Mouse (Mus musculus): ENCODE data around the gene Ltbp1. TPM values are rescaled to one million over a fixed set of nuclear protein-coding genes. Genes with fewer than 3 reads are reported as not detected.

Ltbp1 gene
- polyA plus RNA-seq (2014; fragmentation: Nextera tagmentation; extraction: Ambion mirVana), result 7.3 and 9.5 TPM in 2 replicates

GRCm38 (mm10) chr17:75005281-75005684, at the start of gene Ltbp1:
Ltbp1 (plus strand) TSS chr17:75005568.
- Histone ChIP-seq H3K9ac (ENCODE audit: low read length) (peak within 1 kb of the TSS; percentile 71), H3K4me3 (ENCODE audit: low read depth, low read length) (peak within 1 kb of the TSS; percentile 84), H3K4me1 (ENCODE audit: control insufficient read depth, insufficient read depth, low read length) (no peaks in the 10 kb centered on the region; the same call in 1 of the 2 replicates), H3K27me3 (ENCODE audit: control insufficient read depth, insufficient read depth, low read length) (peaks cover 3% of the 10 kb centered on the region; the same call in 1 of the 2 replicates), H3K9me3 (ENCODE audit: control insufficient read depth, low read length) (no peaks in the 10 kb centered on the region), H3K27ac (ENCODE audit: low read depth, low read length) (peak within 1 kb of the TSS; percentile 49), H3K4me2 (ENCODE audit: low read depth) (peak within 1 kb of the TSS; percentile 97), H3K36me3 (ENCODE audit: control insufficient read depth, insufficient read depth, low read length) (no peaks in the 10 kb centered on the region)
- DNase-seq (ENCODE audit: low spot score), result peak; percentile 78
- WGBS, result under 1% methylated on average over 27 of the region's 27 CpGs
- ATAC-seq (ENCODE audit: insufficient read depth, low FRiP score, low TSS enrichment), result peak; percentile 75

DNA sequence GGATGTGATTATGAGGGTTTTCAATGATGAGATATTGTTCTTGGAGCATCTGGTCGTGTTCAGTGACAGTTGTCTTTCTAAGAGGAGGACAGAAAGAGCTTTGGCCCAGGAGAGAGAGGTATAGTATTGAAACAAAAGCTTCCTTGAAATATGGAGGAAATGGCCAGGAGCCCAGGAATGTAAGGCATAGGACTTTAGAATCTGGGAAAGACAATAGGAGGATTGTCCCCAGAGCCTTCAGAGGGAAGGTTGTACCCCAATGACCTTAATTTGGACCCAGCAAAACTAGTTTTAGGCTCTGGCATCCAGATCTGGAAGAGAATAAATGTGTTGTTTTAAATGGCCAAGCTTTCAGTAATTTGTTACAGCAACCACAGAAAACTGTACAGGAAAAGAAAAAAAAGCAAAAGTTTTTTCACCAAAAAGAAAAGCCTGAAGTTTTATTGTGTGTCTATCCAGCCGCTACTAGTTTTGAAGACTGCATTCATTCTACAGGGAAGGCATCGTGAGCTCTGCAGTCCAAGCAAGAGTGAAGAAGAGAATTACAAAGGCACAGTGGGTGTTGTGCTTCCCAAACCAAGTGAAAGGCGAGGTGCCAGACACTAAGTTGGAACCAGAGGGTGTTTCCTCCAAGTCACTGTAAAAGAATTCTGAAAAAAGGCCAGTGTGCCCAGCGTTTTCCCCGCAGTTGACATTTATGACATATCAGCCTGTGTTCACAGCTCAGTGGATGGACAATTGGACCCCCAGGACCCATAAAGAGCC, 45.7 kb upstream of the Ltbp1 start:
- no peak overlapping the region for H3K4me3 ChIP-seq (ENCODE audit: low read depth, low read length)
- no peaks in the 10 kb centered on the region for H3K36me3 ChIP-seq (ENCODE audit: control insufficient read depth, insufficient read depth, low read length)
- no peak overlapping the region for H3K9ac ChIP-seq (ENCODE audit: low read length)
- no peak overlapping the region for H3K4me2 ChIP-seq (ENCODE audit: low read depth)
- WGBS, result 38% methylated on average over 6 of the region's 6 CpGs
- ATAC-seq (ENCODE audit: insufficient read depth, low FRiP score, low TSS enrichment) (no peak), DNase-seq (ENCODE audit: low spot score) (no peak)
- H3K9me3 ChIP-seq (ENCODE audit: control insufficient read depth, low read length), result no peaks in the 10 kb centered on the region
- H3K27me3 ChIP-seq (ENCODE audit: control insufficient read depth, insufficient read depth, low read length), result no peaks in the 10 kb centered on the region
- no peak overlapping the region for H3K27ac ChIP-seq (ENCODE audit: low read depth, low read length)
- H3K4me1 ChIP-seq (ENCODE audit: control insufficient read depth, insufficient read depth, low read length), result no peaks in the 10 kb centered on the region

DNA sequence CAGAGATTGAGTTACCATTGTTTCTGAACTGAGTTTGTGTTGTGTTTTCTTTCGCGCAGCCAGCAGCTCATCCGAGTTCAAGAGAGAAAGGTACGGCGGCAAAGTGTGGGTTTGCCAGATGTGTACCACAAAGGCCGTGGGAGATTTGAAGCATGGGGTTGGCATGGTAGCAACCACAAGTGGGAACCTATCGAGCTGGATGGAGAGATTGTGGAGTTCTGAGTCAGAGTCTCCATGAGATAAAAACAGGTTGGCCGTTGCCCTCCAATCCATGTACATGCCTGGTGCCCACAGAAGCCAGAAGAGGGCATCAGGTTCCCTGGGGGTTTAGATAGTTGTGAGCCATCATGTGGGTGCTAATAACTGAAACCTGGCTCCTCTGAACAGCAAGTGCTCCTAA, 42.1 kb upstream of the Ltbp1 start:
- WGBS, result 95% methylated on average over 8 of the region's 8 CpGs
- H3K9ac ChIP-seq (ENCODE audit: low read length), result no peak overlapping the region

GRCm38 (mm10) chr17:74963861-74964260, 41.5 kb upstream of the Ltbp1 start:
- WGBS, result 86% methylated on average over 3 of the region's 3 CpGs
- no peak for ATAC-seq (ENCODE audit: insufficient read depth, low FRiP score, low TSS enrichment)
- no peaks in the 10 kb centered on the region for H3K27me3 ChIP-seq (ENCODE audit: control insufficient read depth, insufficient read depth, low read length)
- no peak overlapping the region for H3K27ac ChIP-seq (ENCODE audit: low read depth, low read length)
- H3K4me2 ChIP-seq (ENCODE audit: low read depth), result no peak overlapping the region
- no peak for DNase-seq (ENCODE audit: low spot score)
- H3K36me3 ChIP-seq (ENCODE audit: control insufficient read depth, insufficient read depth, low read length), result no peaks in the 10 kb centered on the region
- H3K4me1 ChIP-seq (ENCODE audit: control insufficient read depth, insufficient read depth, low read length), result no peaks in the 10 kb centered on the region
- no peak overlapping the region for H3K9ac ChIP-seq (ENCODE audit: low read length)
- H3K9me3 ChIP-seq (ENCODE audit: control insufficient read depth, low read length), result no peaks in the 10 kb centered on the region
- no peak overlapping the region for H3K4me3 ChIP-seq (ENCODE audit: low read depth, low read length)

More for the DNA sequence above, 42.1 kb upstream of the Ltbp1 start:
- no peak overlapping the region for H3K4me2 ChIP-seq (ENCODE audit: low read depth)
- H3K4me3 ChIP-seq (ENCODE audit: low read depth, low read length), result no peak overlapping the region
- no peak for ATAC-seq (ENCODE audit: insufficient read depth, low FRiP score, low TSS enrichment)
- no peaks in the 10 kb centered on the region for H3K27me3 ChIP-seq (ENCODE audit: control insufficient read depth, insufficient read depth, low read length)
- no peak for DNase-seq (ENCODE audit: low spot score)
- no peaks in the 10 kb centered on the region for H3K4me1 ChIP-seq (ENCODE audit: control insufficient read depth, insufficient read depth, low read length)
- no peak overlapping the region for H3K27ac ChIP-seq (ENCODE audit: low read depth, low read length)
- H3K9me3 ChIP-seq (ENCODE audit: control insufficient read depth, low read length), result no peaks in the 10 kb centered on the region
- no peaks in the 10 kb centered on the region for H3K36me3 ChIP-seq (ENCODE audit: control insufficient read depth, insufficient read depth, low read length)

GRCm38 (mm10) chr17:74967298-74967848, 38.0 kb upstream of the Ltbp1 start:
- Histone ChIP-seq H3K9me3 (ENCODE audit: control insufficient read depth, low read length) (no peaks in the 10 kb centered on the region), H3K27ac (ENCODE audit: low read depth, low read length) (no peak overlapping the region), H3K36me3 (ENCODE audit: control insufficient read depth, insufficient read depth, low read length) (no peaks in the 10 kb centered on the region), H3K4me2 (ENCODE audit: low read depth) (no peak overlapping the region), H3K9ac (ENCODE audit: low read length) (no peak overlapping the region), H3K27me3 (ENCODE audit: control insufficient read depth, insufficient read depth, low read length) (no peaks in the 10 kb centered on the region), H3K4me1 (ENCODE audit: control insufficient read depth, insufficient read depth, low read length) (no peaks in the 10 kb centered on the region), H3K4me3 (ENCODE audit: low read depth, low read length) (no peak overlapping the region)
- 0 out of 2 replicates have a peak, but pooled peaks have one; percentile 41 for ATAC-seq (ENCODE audit: insufficient read depth, low FRiP score, low TSS enrichment)
- no peak for DNase-seq (ENCODE audit: low spot score)
- WGBS, result 27% methylated on average over 7 of the region's 7 CpGs

DNA sequence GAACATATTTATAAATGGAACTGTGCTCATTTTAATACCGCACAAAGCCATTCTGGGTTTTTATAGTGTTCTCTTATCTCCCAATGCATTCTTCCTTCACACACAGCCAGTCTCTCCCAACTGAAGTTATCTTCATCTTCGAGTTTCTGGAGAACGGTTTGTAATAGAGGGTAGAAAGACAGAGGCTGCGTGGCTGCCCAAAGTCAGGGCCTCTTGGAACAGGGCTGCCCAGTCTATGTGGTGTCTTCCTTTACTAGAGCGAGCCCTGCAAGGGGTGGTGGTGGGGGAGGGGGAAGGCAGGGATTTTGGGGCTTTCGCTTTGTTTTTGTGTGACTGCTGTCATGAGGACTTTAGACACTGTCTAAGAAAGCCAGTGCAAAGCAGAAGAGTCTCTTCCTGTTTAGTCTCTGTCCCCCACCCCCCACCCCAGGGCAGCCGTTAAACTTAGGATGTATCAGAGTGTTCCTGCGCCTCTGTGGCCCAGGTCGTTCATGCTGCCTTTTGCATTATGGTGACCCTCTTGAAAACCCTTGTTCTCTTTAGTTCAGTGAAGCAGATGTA, 37.1 kb upstream of the Ltbp1 start:
- ATAC-seq (ENCODE audit: insufficient read depth, low FRiP score, low TSS enrichment) (no peak), DNase-seq (ENCODE audit: low spot score) (no peak)
- H3K4me1 ChIP-seq (ENCODE audit: control insufficient read depth, insufficient read depth, low read length), result no peaks in the 10 kb centered on the region
- no peak overlapping the region for H3K27ac ChIP-seq (ENCODE audit: low read depth, low read length)
- no peaks in the 10 kb centered on the region for H3K9me3 ChIP-seq (ENCODE audit: control insufficient read depth, low read length)
- H3K4me3 ChIP-seq (ENCODE audit: low read depth, low read length), result no peak overlapping the region
- no peaks in the 10 kb centered on the region for H3K36me3 ChIP-seq (ENCODE audit: control insufficient read depth, insufficient read depth, low read length)
- no peak overlapping the region for H3K9ac ChIP-seq (ENCODE audit: low read length)
- no peak overlapping the region for H3K4me2 ChIP-seq (ENCODE audit: low read depth)
- WGBS, result 65% methylated on average over 9 of the region's 9 CpGs
- no peaks in the 10 kb centered on the region for H3K27me3 ChIP-seq (ENCODE audit: control insufficient read depth, insufficient read depth, low read length)

DNA sequence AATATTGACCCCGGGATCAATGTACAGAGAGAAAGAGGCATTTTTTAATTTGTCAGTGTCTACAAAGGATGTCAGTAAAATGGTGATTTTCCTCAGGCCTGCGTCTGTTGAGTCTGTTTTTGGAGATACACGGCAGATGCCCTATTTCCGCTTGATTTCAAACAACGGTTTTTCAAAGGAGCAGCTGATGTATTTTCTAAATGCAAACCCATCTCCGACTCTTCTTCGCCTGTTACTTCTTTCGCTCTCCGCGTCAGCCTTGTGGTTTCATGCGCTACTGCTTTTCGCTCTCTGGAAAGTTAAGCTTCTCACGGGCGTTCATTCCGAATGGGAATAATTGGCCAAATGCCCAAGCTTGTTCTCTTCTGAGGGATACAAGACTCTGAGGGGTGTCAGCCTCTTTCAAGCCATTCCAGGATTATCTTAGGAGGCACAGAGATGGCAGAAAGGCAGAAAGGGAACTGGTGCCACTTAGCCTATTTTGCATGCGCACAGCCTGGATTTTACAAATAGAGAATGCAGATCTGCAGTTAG, 36.6 kb upstream of the Ltbp1 start:
- Histone ChIP-seq H3K4me3 (ENCODE audit: low read depth, low read length) (no peak overlapping the region), H3K27ac (ENCODE audit: low read depth, low read length) (no peak overlapping the region), H3K4me1 (ENCODE audit: control insufficient read depth, insufficient read depth, low read length) (no peaks in the 10 kb centered on the region), H3K4me2 (ENCODE audit: low read depth) (no peak overlapping the region), H3K9me3 (ENCODE audit: control insufficient read depth, low read length) (no peaks in the 10 kb centered on the region), H3K36me3 (ENCODE audit: control insufficient read depth, insufficient read depth, low read length) (no peaks in the 10 kb centered on the region), H3K27me3 (ENCODE audit: control insufficient read depth, insufficient read depth, low read length) (no peaks in the 10 kb centered on the region), H3K9ac (ENCODE audit: low read length) (no peak overlapping the region)
- DNase-seq (ENCODE audit: low spot score) (no peak), ATAC-seq (ENCODE audit: insufficient read depth, low FRiP score, low TSS enrichment) (no peak)
- WGBS, result 79% methylated on average over 16 of the region's 16 CpGs

DNA sequence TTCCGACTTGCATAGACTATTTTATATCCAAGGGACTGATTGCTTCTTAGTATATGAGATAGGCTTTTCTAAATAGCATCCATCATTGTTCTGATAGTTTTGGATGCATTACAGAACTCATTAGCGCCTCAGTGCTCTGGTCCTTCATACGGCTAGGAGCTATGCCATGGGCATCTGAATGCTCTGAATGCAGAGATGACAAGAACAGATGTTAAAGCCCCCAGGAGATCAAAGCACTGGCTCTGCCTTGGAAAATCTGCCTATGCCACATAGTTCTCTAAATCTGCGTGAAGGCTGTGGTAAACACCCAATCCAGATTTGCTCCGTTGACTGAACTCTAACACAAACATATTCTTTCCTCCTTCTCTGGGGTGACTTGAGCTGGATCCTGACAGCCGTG, 30.2 kb upstream of the Ltbp1 start:
- Histone ChIP-seq H3K9ac (ENCODE audit: low read length) (no peak overlapping the region), H3K4me1 (ENCODE audit: control insufficient read depth, insufficient read depth, low read length) (no peaks in the 10 kb centered on the region), H3K4me3 (ENCODE audit: low read depth, low read length) (no peak overlapping the region), H3K36me3 (ENCODE audit: control insufficient read depth, insufficient read depth, low read length) (no peaks in the 10 kb centered on the region), H3K27ac (ENCODE audit: low read depth, low read length) (no peak overlapping the region), H3K27me3 (ENCODE audit: control insufficient read depth, insufficient read depth, low read length) (no peaks in the 10 kb centered on the region), H3K4me2 (ENCODE audit: low read depth) (no peak overlapping the region), H3K9me3 (ENCODE audit: control insufficient read depth, low read length) (no peaks in the 10 kb centered on the region)
- no peak for ATAC-seq (ENCODE audit: insufficient read depth, low FRiP score, low TSS enrichment)
- no peak for DNase-seq (ENCODE audit: low spot score)
- 59% methylated on average over 6 of the region's 6 CpGs for WGBS
